Mouse (Mus musculus) gastrocnemius, postnatal 10 days (tissue): Measurements from ENCODE around the gene Pkd1. TPM values are rescaled to one million over a fixed set of nuclear protein-coding genes. Genes with fewer than 3 reads are reported as not detected.

Source experiments
- DNase-seq: peaks from one replicate; pipeline ENCODE4 v3.0.0; 2021; ENCODE audit warnings: mixed read lengths
- total RNA-seq, 2 experiments: library from RNA; stranded (reverse); gene quantifications; 2 replicates each; pipeline ENCODE4 v1.2.3; 2021

The Pkd1 gene
- total RNA-seq, 2 experiments from 2014 or later = 34.6 to 49.1 TPM

DNA sequence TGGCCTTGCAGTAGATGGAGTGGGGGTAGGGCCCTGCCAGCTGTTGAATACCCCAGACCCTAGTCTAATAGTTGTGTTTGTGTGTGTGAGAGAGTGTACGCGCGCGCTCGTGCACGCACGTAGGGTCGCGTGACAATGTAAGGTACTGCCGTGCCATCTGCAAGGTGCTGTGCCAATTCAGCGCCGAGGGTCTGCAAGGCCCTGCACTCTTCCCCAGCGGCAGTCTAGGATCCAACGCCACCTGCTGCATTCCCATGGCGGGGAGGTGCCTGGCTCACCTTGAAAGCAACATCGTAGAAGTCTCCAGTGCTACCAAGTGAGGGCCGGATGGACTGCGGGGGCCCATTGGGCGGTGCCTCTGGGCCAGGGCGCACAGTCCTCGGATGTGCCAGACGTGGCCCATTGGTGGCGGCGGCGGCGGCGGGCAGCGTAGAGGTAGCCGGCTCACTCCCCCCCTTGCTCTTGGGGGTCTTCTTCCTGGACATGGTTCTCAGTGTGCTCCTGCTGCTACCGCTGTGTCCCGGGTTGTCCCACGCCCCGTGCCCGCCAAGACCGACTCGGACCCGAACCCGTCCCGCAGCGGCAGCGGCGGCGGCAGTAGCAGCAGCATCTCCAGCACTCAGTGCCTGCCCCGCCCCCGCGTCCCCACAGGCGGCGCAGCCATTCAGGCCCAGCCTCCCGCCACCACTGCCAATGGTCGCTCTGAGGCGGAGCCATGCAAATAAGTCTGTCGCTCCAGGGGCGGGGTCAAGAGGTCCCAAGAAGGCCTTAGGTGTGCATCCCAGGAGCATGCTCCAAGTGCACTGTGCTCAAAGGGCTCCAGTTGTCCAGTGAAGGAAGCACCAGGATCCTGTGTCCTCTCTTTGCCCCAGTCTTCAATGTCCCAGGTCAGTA lies 16.3 kb upstream of the Pkd1 start:
- peak; percentile 81 for DNase-seq

DNA sequence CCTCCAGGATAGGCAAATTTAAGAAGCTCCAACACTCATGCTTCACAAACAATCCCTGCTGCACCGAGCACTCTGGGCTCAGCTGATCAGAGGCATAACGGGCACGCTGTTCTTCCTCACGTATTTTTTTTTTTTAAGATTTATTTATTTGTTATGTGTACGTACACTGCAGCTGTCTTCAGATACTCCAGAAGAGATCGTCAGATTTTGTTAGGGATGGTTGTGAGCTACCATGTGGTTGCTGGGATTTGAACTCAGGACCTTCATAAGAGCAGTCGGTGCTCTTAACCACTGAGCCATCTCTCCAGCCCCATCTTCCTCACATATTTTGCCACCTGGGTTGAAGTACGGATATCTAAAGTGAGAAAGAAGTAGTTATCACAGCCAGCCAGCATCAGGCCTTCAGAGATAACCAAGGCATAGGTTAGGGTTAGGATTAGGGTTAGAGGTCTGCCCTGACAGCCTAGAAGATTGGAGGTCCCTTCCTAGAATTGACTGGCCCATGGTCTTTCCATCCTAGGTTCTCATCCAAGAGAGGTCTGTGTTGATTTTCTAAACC lies 15.4 kb upstream of the Pkd1 start, which contains the start of gene Rab26:
Gene Rab26, minus strand, starts transcription at position 51 of the 559 bp plus-strand sequence.
- DNase-seq = no peak

DNA sequence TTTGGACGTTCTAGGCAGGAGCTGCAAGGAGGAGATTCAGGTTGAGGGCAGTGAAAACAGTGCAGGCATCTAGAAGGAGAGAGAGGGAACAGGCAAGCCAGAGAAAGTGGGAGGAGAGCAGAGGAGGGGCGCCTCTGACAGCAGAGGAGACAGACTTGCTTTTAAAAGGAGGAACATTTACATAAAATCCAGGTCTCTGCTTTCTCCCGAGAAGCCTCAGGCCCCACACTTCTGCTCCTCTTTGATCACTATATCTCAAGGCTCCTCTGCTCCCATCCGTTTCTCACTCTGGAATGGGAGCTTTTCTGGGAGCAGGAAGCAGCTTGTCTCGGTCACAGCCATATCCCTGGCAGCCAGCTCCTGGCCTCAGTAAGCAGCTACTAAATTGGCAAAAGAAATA lies 14.3 kb upstream of the Pkd1 start:
- DNase-seq = no peak

DNA sequence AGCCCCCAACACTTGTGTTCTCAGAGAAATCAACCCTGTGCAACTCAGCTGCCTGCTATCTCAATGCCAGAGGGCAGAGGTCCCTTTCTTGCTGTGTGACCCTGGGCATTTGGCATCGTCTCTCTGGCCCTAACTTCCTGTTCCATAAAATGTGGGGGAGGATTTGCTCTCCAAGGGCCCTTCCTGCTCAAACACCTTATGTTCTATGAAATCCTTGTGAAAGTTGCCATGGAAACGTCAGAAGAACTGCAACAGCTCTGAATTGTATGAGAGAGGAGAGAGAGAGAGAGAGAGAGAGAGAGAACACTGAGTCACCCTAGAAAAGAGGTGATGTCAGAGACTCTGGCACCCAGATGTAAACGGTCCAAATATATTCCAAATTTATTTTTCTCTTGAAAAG lies 12.1 kb upstream of the Pkd1 start:
- DNase-seq = no peak

DNA sequence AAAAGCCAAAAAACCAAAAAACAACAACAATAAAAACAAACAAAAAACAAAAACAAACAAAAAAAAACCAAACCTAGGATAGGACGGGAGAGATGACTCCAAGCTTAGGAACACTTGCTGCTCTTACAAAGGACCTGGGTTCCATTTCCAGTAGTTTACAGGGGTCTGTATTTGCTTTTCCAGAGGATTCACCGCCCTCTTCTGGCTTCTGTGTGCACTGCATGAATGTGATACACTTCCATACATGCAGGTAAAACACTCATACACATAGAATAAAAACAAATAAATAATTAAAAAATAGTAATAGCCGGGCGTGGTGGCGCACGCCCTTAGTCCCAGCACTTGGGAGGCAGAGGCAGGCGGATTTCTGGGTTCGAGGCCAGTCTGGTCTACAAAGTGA lies 10.7 kb upstream of the Pkd1 start:
- DNase-seq = no peak

DNA sequence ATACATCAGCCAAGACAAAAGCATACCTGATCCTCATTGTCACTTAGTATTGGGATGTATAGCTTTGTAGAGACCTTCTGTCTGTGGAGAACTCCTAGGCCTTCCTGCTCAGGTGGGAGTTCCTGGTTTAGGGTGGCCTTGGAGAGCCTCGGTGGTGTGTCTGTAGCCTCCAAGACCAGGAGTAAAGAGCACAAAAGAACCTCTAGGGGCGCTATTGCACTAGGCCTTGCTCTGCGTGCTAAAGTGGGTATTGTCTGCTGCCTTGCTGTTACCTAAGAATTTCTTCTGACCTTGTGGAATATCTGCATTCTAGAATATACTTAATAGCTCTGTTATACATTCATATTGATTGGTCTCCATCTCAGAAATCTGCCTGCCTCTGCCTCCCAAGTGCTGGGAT lies 9.3 kb upstream of the Pkd1 start:
- DNase-seq = no peak

DNA sequence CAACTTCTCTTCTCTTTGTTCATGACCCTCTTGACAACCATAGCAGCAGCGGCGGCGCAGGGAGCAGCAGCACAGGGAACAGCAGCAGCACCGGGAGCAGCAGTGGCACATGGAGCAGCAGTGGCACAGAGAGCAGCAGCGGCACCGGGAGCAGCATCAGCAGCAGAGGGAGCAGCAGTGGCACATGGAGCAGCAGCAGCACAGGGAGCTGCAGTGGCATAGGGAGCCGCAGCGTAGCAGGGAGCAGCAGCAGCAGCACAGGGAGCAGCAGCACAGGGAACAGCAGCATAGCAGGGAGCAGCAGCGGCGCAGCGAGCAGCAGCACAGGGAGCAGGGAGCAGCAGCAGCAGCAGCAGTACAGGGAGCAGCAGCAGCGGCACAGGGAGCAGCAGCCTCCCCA lies 5.0 kb upstream of the Pkd1 start:
- DNase-seq = no peak

DNA sequence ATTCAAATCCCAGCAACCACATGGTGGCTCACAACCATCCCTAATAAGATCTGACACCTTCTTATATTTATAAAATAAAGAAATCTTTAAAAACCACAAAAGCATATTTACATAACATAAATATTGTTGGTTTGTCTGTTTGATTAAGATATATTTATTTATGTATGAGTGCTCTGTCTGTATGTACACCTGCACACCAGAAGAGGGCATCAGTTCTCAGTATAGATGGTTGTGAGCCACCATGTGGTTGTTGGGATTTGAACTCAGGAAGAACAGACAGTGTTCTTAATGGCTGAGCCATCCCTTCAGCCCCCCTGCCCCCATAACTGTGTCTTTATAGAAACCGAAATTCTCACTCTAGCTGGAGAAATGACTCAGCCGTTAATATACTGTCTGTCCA lies 4.4 kb upstream of the Pkd1 start:
- no peak for DNase-seq

DNA sequence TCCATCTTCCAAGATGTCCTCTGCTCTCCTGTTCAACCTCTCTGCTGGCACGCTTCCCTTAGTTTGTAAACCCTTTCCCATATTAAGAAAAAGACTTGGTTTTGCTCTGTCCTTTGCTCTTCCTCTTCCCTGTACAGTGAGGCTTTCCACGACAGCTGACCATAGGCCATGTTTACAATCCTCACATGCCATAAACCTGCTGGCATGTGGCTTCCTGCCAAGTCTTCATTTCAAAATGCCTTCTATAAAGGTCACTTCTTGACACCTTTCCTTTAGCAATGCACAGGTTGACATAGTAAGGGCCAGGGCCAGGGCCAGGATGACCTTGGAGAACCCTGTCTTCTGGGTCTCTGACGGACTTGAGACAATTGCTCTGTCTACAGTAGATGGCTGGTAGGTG lies 3.4 kb upstream of the Pkd1 start:
- DNase-seq = no peak

DNA sequence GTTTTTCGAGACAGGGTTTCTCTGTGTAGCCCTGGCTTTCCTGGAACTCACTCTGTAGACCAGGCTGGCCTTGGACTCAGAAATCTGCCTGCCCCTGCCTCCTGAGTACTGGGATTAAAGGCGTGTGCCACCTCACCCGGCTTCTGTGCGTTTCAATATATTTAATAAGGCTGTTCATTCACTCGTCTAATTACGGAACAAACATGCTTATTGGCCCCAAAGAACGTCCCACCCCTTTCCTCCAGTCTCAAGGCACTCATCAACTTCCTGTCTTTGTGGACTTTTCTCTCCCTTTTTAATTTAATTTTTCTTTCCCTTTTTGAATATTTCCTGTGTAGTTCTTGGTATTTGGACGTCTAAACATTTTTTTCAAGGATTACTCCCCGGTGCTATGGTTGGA lies 1.2 kb upstream of the Pkd1 start:
- DNase-seq = no peak

DNA sequence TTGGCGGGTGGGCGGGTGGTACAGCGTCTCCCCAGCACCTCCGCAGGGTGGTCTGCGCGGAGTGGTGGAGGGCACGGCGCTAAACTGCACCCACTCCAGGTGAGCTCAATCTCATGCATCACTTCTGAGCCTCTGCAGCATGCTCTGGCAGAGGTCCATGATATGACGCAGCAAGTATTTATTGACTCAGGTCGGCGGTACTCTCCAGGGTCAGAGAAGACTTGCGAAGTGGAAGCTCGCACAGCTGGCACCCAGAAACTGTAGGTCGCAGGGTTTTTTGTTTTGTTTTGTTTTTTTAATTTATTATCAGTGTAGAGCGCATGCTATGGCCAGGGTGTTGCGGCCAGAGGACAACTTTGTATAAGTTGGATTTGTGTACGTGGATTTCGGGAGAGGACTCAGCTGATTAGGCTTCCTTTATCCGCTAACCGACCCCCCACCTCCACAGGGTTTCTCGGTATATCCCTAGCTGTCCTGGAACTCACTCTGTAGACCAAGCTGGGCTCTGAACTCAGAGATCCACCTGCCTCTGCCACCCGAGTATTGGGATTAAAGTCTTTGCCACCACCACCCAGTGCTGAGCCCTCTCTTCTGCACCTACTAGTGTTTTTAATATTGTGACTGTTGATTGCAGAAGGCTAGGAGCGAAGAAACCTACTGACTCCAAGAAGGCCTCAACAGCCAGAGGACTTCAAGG lies 565 bp upstream of the Pkd1 start:
- no peak for DNase-seq

DNA sequence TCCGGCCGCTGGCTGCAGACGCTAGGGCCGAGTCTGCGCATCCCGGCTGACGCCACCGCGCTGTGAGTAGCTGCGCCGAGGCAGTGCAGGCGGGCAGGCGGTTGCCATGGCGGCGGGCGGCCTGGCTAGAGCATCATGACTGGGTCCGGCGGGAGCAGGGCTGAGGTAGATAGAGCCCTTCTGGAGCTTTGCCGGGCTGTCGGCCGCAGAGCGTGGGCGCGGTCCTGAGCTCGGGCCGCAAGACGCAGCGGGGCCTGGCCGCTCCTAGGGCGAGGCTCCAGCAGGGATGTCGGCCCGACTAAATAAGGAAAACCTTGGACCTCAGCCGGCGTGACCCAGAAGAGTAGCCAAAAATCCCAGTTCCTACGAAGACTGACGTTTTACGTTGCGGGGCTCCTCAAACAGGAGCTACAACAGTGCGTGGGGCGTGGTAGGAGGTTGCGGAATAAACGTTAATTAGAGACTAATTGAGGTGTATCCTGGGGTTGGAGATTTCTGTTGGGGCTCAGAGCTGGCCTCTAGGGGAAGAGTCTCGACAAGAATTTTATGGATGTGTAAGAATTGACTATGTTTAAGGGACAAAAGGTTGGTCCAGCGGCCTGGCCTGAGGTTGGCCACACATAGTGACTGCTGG lies 899 bp downstream of the Pkd1 start:
- DNase-seq = peak; percentile 79

DNA sequence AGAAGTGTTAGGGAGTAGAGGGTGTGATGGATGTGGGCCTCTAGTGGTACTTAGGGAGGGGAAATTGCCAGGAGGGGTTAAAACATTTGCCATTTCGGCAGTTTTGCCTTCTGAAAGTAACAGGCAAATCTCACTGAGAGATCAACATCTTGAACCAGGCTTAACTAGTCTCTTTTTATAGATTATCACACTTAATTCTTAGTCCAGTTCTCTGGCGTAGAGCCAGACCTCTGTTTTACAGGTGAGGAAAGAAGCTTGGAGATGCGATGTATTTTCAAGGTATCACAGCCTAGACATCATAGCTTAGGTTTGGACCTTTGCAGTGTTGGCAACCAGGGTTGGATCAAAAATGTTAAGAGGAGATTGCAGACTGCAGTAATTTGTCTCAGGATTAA lies 1.4 kb downstream of the Pkd1 start:
- no peak for DNase-seq

DNA sequence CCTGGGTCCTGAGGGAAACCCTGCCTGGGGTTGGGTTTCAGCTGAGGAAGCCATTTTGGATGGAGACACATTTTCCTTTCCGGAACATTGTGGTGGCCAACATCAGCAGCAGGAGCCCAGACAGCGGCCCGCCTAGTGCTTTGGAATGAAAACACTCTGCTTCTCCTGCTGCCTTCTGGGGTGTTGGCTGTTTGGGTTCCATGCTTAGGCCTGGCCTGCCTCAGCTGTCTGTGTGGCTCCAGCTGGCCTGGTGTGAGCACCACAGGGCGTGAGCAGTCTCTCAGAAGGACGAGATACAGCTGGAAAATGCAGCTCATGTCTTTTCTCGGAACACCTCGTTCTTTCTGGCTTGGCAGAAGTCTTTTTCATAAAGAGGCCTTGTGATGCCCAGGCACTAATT lies 7.5 kb downstream of the Pkd1 start:
- peak; percentile 42 for DNase-seq

DNA sequence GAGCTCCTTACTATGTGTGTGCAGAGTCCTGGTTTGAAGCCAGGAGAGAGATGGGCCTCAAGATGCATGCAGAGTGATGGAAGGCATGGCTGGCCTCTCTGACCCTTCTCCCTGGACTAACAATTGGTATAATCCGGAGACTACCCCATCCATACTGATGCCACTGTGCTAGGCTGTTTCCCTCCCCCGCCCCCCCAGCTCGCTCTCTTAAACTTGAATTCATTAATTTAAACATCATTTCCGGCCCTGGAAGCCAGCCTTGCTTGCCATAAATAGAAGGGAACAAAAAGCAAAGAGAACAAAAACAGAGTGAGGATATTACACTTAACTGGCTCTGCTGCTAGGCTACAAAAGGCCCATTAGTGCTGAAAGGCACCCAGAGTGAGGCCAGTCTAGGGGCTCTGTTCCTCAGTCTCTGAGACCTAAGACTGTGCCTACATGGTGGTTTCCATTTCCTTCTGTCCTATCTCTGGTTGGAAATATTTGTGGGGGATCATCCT lies 9.0 kb downstream of the Pkd1 start:
- DNase-seq = no peak

DNA sequence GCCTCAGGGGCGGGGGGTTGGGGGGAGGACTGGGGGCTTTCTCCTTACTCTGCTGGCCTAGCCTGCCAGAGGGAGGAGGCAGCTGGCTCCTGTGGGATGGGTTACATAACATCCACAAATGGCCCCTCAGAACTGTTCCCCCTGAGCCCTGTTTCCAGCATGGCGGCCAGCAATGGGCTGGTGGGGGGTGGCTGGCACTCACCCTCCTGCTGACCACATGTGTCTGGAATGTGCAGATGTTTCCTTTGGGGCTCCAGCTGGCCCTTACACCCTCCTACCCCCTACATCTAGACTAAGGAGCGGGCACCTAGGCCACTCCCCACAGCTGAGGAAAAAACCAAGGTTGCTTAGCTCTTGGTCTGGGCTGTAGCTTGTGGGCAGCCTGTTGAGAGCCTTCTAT lies 9.5 kb downstream of the Pkd1 start:
- DNase-seq = peak; percentile 41

DNA sequence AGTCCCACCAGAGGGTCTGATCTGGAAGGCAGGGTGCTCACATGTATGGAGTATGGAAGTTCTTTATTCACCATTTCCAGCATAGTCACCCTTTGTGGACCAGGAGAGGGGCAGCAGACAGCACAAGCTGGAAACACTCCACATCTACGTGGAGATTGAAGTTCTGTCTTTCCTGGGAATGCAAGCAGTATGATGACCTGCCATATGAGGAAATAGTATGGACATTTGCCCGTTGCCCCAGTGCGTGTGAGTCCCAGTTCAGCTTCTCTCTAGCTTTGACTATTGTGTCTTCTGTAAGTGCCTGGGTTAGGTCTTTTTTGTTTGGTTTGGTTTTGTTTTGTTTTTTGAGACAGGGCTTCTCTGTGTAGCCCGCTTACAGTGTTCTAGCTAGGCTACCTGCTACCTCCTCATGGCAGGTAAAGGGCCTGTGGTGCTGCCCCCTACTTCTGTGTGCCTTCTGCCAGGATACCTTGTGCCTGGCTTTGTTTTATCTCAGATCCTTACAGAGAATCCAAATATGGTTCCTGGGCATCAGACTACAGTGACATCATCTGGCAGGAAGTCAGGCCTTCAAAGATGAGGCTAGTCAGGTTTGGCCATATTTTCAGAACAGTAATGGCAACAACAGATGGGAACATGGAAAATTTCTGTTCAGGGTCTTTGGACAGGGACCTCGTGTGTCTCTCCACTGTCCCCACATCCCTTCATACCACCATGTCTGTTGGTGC lies 10.8 kb downstream of the Pkd1 start:
- DNase-seq = no peak

DNA sequence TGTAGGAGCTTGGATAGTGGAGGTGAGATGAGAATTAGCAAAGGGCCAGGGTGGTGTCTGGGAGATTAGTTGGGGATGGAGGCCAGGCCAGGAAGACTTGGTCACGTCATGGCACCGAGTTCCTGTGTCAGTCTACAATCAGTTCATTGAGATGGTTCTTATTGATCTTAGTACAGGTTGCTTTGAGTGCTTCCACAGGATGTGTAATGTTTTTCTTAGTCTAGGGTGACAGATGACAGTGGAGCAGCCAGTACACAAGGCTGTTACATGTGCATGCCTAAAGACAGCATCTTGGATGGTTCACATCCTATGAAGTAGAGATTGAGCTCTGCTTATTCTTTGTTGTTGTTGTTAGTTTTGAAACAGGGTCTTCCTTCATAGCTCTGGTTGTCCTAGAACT lies 12.0 kb downstream of the Pkd1 start:
- no peak for DNase-seq

DNA sequence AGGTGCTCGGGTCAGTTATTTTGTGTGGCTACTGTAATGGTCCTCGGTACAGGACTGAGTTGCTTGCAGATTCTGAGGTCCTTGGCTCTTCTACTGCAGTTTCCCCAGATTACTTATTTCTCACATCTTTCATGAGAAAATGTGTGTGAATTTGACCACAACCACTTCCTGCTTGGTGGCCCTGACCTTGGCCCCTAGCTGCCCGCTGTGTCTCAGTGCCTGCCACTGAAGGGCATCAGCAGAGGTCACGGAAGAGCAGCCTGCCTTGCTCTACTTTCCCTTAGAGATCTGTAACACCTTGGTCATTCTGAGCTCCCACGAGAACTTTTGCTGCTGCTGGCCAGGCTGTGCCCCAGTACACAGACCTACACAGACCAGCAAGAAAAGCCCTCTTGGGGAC lies 14.0 kb downstream of the Pkd1 start:
- DNase-seq = no peak

DNA sequence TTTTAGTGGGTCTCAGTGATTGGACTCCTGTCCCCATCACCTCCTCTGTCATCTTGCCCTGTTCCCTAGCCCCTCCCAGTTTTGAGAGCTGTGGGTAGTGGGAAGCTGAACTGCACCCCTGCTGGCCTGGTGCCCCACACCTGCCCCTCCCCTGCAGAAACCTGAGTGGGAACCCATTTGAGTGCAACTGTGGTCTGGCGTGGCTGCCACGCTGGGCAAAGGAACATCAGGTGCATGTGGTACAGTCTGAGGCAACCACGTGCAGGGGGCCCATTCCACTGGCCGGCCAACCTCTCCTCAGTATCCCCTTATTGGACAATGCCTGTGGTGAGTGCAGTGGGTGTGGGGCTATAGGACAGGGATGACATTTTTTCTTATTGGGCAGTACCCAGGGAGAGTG lies 14.8 kb downstream of the Pkd1 start:
- DNase-seq = no peak

DNA sequence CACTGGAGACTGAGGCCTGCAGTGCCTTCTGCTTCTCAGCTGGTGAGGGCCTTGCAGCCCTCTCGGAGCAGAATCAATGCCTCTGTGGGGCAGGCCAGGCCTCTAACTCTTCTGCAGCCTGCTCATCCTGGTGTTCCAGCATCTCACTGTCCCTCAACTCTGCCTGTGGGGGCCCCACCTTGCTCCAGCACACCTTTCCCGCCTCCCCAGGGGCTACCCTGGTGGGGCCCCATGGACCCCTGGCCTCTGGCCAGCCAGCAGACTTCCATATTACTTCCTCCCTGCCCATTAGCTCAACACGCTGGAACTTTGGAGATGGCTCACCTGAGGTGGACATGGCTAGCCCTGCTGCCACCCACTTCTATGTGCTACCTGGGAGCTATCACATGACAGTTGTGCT lies 15.5 kb downstream of the Pkd1 start:
- DNase-seq = no peak

DNA sequence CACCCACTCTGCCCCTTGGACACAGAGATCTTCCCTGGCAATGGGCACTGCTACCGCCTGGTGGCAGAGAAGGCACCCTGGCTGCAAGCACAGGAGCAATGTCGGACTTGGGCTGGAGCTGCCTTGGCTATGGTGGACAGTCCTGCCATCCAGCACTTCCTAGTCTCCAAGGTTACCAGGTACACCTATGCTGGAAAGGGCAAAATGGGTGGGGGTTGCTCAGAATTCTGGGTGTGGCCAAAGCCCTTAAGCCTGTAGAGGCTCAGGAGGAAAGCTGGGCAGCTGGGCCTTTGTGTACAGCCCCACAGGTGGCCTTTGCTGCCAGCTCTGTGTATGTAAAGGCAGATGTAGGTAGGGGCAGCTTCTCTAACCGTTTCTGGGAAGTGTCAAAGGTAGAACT lies 16.2 kb downstream of the Pkd1 start:
- no peak for DNase-seq
